Mouse (Mus musculus): ENCODE measurements around the gene Gprc5c.
"Not testable (repeated sequence)": the region's sequence is repeated elsewhere in the genome, so short reads cannot be mapped to it uniquely, and the experiment has no call there.

GRCm38 (mm10) chr11:114909538-114909937 is 58.6 kb downstream of the Gprc5c start:
- not testable (repeated sequence) for TF ChIP-seq CTCF (IDR thresholded peaks at IDR 0.05; ENCODE audit: insufficient read depth, low read length); POLR2A (IDR thresholded peaks at IDR 0.05; ENCODE audit: borderline replicate concordance, extremely low read depth, low read depth, low read length)

Data from lung, adult 2 months (tissue).